Mouse (Mus musculus): ENCODE results near the gene Smc1a. TPM values are rescaled to one million over a fixed set of nuclear protein-coding genes. Genes with fewer than 3 reads are reported as not detected.
"Not testable (repeated sequence)": the region's sequence is repeated elsewhere in the genome, so short reads cannot be mapped to it uniquely, and the experiment has no call there.

Smc1a gene
- polyA plus RNA-seq, 1 experiment from 2014 or later = 68.4 TPM

DNA sequence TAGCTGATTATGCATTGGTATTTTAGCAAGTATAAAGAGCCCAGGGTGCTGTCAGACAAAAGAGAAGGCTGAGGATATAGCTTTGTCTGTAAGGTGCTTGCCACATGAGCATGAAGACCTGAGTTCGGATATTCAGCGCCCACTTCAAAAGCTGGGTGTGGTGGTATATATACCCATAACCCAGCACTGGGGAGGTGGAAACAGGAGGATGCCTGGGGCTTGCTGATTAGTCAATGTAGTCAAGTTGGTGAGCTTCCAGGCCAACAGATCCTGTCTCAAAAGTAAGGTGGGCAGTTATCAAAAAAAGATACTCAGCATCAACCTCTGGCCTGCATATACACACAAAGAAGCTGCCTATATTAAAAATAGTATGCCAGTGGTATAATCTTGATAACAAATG, 3.1 kb downstream of the Smc1a start:
- no peak for ATAC-seq
- WGBS = 84% methylated on average over 2 of the region's 2 CpGs
- no peak overlapping the region for H3K27ac ChIP-seq (ENCODE audit: low read depth, low read length)

DNA sequence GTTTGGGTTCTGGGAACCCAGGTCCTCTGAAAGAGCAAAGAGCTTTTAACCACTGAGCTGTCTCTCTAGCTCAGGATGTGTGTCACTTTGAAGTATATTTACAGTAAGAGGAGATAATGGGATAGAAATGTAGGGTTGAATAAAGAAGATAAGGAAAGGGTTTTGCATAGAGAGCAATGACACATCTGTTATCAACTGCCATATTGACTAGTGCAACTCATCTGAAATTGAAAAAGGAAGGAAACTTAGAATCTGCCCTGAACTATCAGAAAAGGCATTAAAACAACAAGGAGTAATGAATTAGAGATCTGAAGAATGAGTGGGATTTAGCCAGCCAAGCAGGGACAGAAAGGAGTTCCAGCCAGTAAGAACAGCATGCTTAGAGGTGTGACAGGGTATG, 23.6 kb downstream of the Smc1a start:
- no peak overlapping the region for H3K4me2 ChIP-seq (ENCODE audit: low read length)
- H3K4me3 ChIP-seq (ENCODE audit: low read length) = no peak overlapping the region
- H3K27me3 ChIP-seq (replicated peaks; ENCODE audit: control insufficient read depth, insufficient read depth, low read length) = peaks cover 11% of the 10 kb centered on the region
- H3K27ac ChIP-seq (ENCODE audit: low read depth, low read length) = no peak overlapping the region
- no peaks in the 10 kb centered on the region for H3K9me3 ChIP-seq (ENCODE audit: control insufficient read depth, low read length)
- H3K4me1 ChIP-seq (ENCODE audit: control insufficient read depth, insufficient read depth, low read depth, low read length) = no peaks in the 10 kb centered on the region
- no peak for ATAC-seq
- H3K9ac ChIP-seq (ENCODE audit: low read depth, low read length) = no peak overlapping the region
- peaks cover 2% of the 10 kb centered on the region; the same call in 1 of the 2 replicates for H3K36me3 ChIP-seq (ENCODE audit: control insufficient read depth, insufficient read depth, low read length)

More for the DNA sequence above, 3.1 kb downstream of the Smc1a start:
- Histone ChIP-seq H3K9ac (ENCODE audit: low read depth, low read length) (no peak overlapping the region), H3K4me2 (ENCODE audit: low read length) (no peak overlapping the region), H3K27me3 (replicated peaks; ENCODE audit: control insufficient read depth, insufficient read depth, low read length) (peaks cover 4% of the 10 kb centered on the region; the same call in 1 of the 2 replicates), H3K4me3 (ENCODE audit: low read length) (no peak overlapping the region), H3K4me1 (ENCODE audit: control insufficient read depth, insufficient read depth, low read depth, low read length) (peaks cover 4% of the 10 kb centered on the region), H3K36me3 (ENCODE audit: control insufficient read depth, insufficient read depth, low read length) (no peaks in the 10 kb centered on the region), H3K9me3 (ENCODE audit: control insufficient read depth, low read length) (no peaks in the 10 kb centered on the region)

DNA sequence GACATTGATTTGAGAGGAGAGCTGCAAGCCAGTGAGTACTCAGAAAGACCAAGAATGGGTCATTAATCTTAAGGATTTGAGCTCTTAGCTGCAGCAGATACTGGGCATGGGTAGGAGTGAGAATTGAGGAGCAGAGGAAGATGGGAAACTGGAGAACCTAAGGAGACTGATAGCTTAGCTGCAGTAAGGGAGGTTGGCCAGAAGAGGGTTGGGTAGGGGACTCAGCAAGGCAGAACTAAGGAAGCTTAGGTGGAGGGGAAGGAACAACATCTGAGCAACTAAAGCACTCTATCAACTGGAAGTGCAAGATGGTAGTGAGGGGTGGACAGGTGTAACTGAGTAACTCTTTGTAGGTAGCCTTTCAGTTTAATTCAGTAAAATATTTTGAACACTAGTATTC, 31.0 kb downstream of the Smc1a start:
- no peak for ATAC-seq
- Histone ChIP-seq H3K27ac (ENCODE audit: low read depth, low read length) (no peak overlapping the region), H3K4me3 (ENCODE audit: low read length) (no peak overlapping the region), H3K27me3 (replicated peaks; ENCODE audit: control insufficient read depth, insufficient read depth, low read length) (no peaks in the 10 kb centered on the region; the same call in 1 of the 2 replicates), H3K4me1 (ENCODE audit: control insufficient read depth, insufficient read depth, low read depth, low read length) (no peaks in the 10 kb centered on the region), H3K4me2 (ENCODE audit: low read length) (no peak overlapping the region), H3K9me3 (ENCODE audit: control insufficient read depth, low read length) (no peaks in the 10 kb centered on the region), H3K36me3 (ENCODE audit: control insufficient read depth, insufficient read depth, low read length) (peaks cover 2% of the 10 kb centered on the region; the same call in 1 of the 2 replicates), H3K9ac (ENCODE audit: low read depth, low read length) (no peak overlapping the region)

DNA sequence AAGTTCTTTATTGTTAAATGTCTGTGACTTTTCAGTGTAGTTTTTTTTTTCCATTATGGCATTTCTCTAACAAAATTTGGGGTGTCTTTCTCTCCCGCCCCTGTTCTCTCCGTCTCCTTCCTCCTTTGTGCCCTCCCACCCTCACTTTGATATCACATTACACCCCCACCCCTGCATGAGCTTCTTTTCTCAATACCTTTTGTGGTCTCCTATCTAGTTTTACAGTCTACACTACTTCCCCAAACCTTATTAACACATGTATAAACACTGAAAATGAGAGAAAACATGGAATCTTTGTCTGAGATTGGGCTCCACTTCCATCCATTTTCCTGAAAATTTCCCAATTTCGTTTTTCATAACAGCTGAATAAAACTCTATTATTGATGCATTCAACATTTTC, 36.3 kb downstream of the Smc1a start:
- Histone ChIP-seq H3K4me3 (ENCODE audit: low read length) (no peak overlapping the region), H3K4me1 (ENCODE audit: control insufficient read depth, insufficient read depth, low read depth, low read length) (no peaks in the 10 kb centered on the region), H3K9ac (ENCODE audit: low read depth, low read length) (no peak overlapping the region), H3K4me2 (ENCODE audit: low read length) (no peak overlapping the region), H3K27me3 (replicated peaks; ENCODE audit: control insufficient read depth, insufficient read depth, low read length) (0 out of 2 replicates have a peak, but pooled peaks cover 6% of the 10 kb centered on the region), H3K36me3 (ENCODE audit: control insufficient read depth, insufficient read depth, low read length) (no peaks in the 10 kb centered on the region; the same call in 1 of the 2 replicates), H3K9me3 (ENCODE audit: control insufficient read depth, low read length) (no peaks in the 10 kb centered on the region), H3K27ac (ENCODE audit: low read depth, low read length) (no peak overlapping the region)
- ATAC-seq = no peak
- WGBS = 80% methylated on average over 3 of the region's 3 CpGs

DNA sequence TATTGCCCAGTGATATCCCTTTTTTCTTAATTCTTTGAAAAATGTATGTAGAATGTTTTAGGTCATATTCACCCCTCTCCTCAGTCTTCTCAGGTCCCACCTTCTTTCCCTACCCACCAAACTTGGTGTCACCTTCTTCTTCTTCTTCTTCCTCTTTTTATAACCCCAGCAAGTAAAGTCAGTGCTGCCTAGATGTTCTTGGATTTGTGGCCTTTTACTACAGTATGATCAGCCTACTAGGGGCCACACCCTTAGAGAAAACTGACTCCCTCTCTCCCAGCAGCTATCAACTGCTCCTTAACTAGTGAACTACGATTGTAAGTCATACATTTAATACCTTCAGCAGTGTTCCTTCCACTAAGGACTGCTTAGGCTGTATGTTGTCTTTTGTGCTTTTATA, 37.9 kb downstream of the Smc1a start:
- H3K4me3 ChIP-seq (ENCODE audit: low read length) = no peak overlapping the region
- no peak overlapping the region for H3K4me2 ChIP-seq (ENCODE audit: low read length)
- H3K27me3 ChIP-seq (replicated peaks; ENCODE audit: control insufficient read depth, insufficient read depth, low read length) = 0 out of 2 replicates have a peak, but pooled peaks cover 8% of the 10 kb centered on the region
- no peak overlapping the region for H3K27ac ChIP-seq (ENCODE audit: low read depth, low read length)
- ATAC-seq = no peak
- H3K9ac ChIP-seq (ENCODE audit: low read depth, low read length) = no peak overlapping the region
- WGBS = 82% methylated on average over 1 of the region's 1 CpGs
- no peaks in the 10 kb centered on the region for H3K36me3 ChIP-seq (ENCODE audit: control insufficient read depth, insufficient read depth, low read length)
- no peaks in the 10 kb centered on the region for H3K9me3 ChIP-seq (ENCODE audit: control insufficient read depth, low read length)
- no peaks in the 10 kb centered on the region for H3K4me1 ChIP-seq (ENCODE audit: control insufficient read depth, insufficient read depth, low read depth, low read length)

DNA sequence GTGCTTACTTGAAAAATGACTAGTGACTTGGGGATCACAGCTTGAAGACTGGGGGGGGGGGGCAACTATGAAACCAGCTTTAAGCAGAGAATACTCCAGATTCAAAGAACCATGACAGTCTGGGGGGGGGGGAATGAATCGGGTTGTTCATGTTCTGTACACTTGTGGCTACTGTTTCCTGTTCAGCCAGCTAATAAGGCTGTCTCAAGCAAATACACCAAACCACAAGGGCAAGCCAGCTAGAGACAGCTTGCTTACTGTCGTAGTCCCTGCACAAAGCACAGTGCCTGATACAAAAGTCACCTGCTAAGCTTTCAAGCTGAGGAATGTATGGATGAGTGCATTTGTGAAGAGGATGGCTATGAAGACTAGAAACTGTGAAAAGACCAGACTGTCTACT, 49.4 kb downstream of the Smc1a start:
- Histone ChIP-seq H3K4me2 (ENCODE audit: low read length) (no peak overlapping the region), H3K4me3 (ENCODE audit: low read length) (no peak overlapping the region), H3K9me3 (ENCODE audit: control insufficient read depth, low read length) (no peaks in the 10 kb centered on the region), H3K4me1 (ENCODE audit: control insufficient read depth, insufficient read depth, low read depth, low read length) (no peaks in the 10 kb centered on the region), H3K36me3 (ENCODE audit: control insufficient read depth, insufficient read depth, low read length) (peaks cover 4% of the 10 kb centered on the region; the same call in 1 of the 2 replicates), H3K27me3 (replicated peaks; ENCODE audit: control insufficient read depth, insufficient read depth, low read length) (peaks cover 8% of the 10 kb centered on the region), H3K27ac (ENCODE audit: low read depth, low read length) (no peak overlapping the region), H3K9ac (ENCODE audit: low read depth, low read length) (no peak overlapping the region)
- WGBS = 65% methylated on average over 2 of the region's 2 CpGs
- no peak for ATAC-seq

DNA sequence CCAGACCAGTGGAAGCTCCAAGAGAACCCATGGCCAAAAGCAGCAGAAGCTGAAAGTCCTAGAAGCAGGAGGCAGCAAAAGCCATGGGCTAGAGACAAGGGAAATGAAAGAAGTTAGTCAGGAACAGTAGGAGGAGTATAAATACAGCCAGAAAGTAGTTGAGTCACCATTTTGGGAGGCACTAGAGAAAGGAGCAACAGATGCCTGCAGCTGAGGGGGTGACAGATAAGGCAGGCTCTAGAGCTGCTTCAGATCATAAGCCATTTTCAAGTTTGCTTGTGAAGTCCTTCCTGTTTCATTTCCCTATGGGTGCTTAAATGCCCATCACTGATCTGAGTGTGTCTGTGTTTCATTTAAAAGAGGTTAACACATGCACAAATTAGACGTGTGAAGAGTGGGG, 51.6 kb downstream of the Smc1a start:
- H3K4me2 ChIP-seq (ENCODE audit: low read length) = no peak overlapping the region
- H3K27me3 ChIP-seq (replicated peaks; ENCODE audit: control insufficient read depth, insufficient read depth, low read length) = peaks cover 6% of the 10 kb centered on the region
- H3K36me3 ChIP-seq (ENCODE audit: control insufficient read depth, insufficient read depth, low read length) = no peaks in the 10 kb centered on the region
- ATAC-seq = no peak
- WGBS = 50% methylated on average over 1 of the region's 1 CpGs
- H3K4me1 ChIP-seq (ENCODE audit: control insufficient read depth, insufficient read depth, low read depth, low read length) = no peaks in the 10 kb centered on the region
- no peaks in the 10 kb centered on the region for H3K9me3 ChIP-seq (ENCODE audit: control insufficient read depth, low read length)
- no peak overlapping the region for H3K9ac ChIP-seq (ENCODE audit: low read depth, low read length)
- no peak overlapping the region for H3K4me3 ChIP-seq (ENCODE audit: low read length)
- H3K27ac ChIP-seq (ENCODE audit: low read depth, low read length) = no peak overlapping the region

DNA sequence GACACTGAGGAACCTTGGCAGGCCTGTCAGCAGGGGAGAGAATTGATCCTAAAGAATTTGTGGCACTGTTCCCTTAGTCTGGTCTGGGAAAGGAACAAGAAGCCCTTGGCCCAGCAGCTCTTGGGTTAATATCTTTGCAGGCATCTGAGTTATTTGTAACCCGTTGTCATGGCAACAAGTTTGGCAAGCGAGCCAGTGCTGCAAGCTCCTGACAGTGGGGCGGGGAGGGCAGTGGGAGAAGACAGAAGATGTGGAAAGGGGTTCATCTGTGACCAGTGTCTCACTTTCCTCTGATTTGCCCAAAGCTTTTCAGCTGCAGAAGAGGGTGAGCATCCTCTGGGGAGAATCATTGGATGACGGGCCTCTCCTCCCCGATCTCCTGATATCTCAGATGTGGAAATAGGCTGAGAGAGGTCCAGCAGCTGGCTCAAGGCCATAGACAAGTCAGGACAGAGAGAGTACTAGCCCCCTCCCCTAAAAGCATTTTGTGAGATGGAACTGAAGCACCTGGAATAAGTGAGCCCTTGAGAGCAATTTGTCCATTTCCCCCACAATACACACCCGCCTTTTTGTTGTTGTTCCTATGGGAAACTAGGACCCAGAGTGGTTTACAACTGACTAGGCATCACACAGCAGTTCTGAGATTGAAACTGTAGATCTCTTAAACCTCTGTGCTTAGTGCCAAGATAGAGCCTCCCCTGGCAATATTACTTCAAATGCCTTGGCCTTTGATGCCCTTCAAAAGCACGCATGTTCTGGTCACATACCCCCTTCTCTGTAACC, 73.8 kb downstream of the Smc1a start:
- Histone ChIP-seq H3K4me2 (ENCODE audit: low read length) (peak overlapping the region; percentile 25), H3K27me3 (replicated peaks; ENCODE audit: control insufficient read depth, insufficient read depth, low read length) (peaks cover 11% of the 10 kb centered on the region)
- not testable (repeated sequence) for H3K36me3 ChIP-seq (ENCODE audit: control insufficient read depth, insufficient read depth, low read length); H3K4me3 ChIP-seq (ENCODE audit: low read length); H3K9ac ChIP-seq (ENCODE audit: low read depth, low read length); H3K9me3 ChIP-seq (ENCODE audit: control insufficient read depth, low read length); H3K27ac ChIP-seq (ENCODE audit: low read depth, low read length); H3K4me1 ChIP-seq (ENCODE audit: control insufficient read depth, insufficient read depth, low read depth, low read length)
- 31% methylated on average over 7 of the region's 7 CpGs for WGBS
- peak; percentile 93 for ATAC-seq

DNA sequence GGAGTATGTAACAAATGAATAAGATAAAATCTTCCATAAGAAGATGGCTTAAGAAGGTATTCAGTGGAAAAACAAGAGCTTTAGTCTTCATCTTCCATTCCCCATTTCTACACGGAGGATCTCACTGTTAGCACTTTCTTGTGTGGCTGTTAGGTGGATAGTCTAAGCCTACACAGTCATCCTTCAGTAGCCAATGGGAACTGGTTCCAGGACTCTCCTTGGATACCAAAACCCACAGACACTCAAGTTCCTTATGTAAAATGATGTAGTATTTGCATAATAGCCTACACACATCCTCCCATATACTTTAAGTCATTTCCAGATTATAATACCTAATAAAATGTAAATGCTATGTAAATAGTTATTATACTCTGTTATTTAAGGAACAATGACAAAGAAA, 81.3 kb downstream of the Smc1a start:
- Histone ChIP-seq H3K4me3 (ENCODE audit: low read length) (no peak overlapping the region), H3K27me3 (replicated peaks; ENCODE audit: control insufficient read depth, insufficient read depth, low read length) (peaks cover 19% of the 10 kb centered on the region), H3K4me1 (ENCODE audit: control insufficient read depth, insufficient read depth, low read depth, low read length) (no peaks in the 10 kb centered on the region), H3K4me2 (ENCODE audit: low read length) (no peak overlapping the region), H3K27ac (ENCODE audit: low read depth, low read length) (no peak overlapping the region), H3K9me3 (ENCODE audit: control insufficient read depth, low read length) (no peaks in the 10 kb centered on the region), H3K36me3 (ENCODE audit: control insufficient read depth, insufficient read depth, low read length) (no peaks in the 10 kb centered on the region), H3K9ac (ENCODE audit: low read depth, low read length) (no peak overlapping the region)
- no peak for ATAC-seq
- WGBS = 46% methylated on average over 1 of the region's 1 CpGs

Data from hindbrain, embryonic 16.5 days (tissue).